Mouse (Mus musculus) lung, adult 2 months (tissue): ENCODE data around the gene Mrpl9.

Experiments used
- CTCF ChIP-seq: fragments of 200-500 bp; IDR thresholded peaks from 2 replicates; pipeline ENCODE4 v1.5.1; 2011; ENCODE audit warnings: mild to moderate bottlenecking, low read length, control low read depth; ENCODE audit not compliant: insufficient read depth
- POLR2A ChIP-seq: fragments of 200-500 bp; IDR thresholded peaks from 2 replicates; pipeline ENCODE4 v1.6.1; 2011; ENCODE audit warnings: low read depth, mild to moderate bottlenecking, control low read depth, low read length, borderline replicate concordance; ENCODE audit errors: extremely low read depth

DNA sequence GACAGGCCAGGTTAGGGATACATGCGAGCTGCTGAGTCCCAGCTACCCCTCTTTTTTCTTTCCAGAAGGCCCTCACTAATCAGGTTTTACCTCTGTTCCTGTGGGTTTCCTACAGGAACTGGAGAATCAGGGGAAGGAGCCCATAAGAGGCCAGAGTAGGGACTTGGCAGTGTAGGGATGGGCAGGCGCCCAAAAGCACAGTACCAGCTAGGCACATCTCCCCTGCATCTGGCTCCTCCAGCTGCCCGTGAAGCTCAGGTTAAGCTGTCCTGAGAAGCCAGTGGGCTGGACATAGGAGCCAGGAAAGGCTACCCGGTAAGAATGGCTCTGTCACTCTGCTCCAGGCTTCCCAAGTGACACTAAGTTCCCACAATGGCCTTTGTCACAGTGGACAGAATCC is 38.3 kb downstream of the Mrpl9 start:
- TF ChIP-seq CTCF (no peak), POLR2A (no peak)
